Mouse (Mus musculus) bone marrow, adult 2 months (tissue): ENCODE data around the gene Lpar4. TPM values are rescaled to one million over a fixed set of nuclear protein-coding genes. Genes with fewer than 3 reads are reported as not detected.

Source experiments
- H3K27ac ChIP-seq: fragments of 200-500 bp; 2 replicates; pipeline ENCODE4 v1.5.1; 2012; ENCODE audit warnings: low read depth, mild to moderate bottlenecking, control low read depth, inconsistent platforms, low read length; ENCODE audit not compliant: control insufficient read depth, poor library complexity, insufficient read depth
- H3K4me1 ChIP-seq: fragments of 200-500 bp; 2 replicates; pipeline ENCODE4 v1.6.1; 2011; ENCODE audit warnings: low read length; ENCODE audit not compliant: control insufficient read depth, insufficient read depth
- H3K4me3 ChIP-seq: fragments of 200-500 bp; replicated peaks from 2 replicates; pipeline ENCODE3; 2011; ENCODE audit warnings: mild to moderate bottlenecking, low read depth, low read length, control low read depth; ENCODE audit not compliant: control insufficient read depth
- CTCF ChIP-seq: fragments of 200-500 bp; IDR thresholded peaks from 2 replicates; pipeline ENCODE4 v1.5.1; 2011; ENCODE audit warnings: low read length, control low read depth; ENCODE audit not compliant: control insufficient read depth, insufficient read depth
- POLR2A ChIP-seq: fragments of 200-500 bp; IDR thresholded peaks from 2 replicates; pipeline ENCODE4 v1.6.1; 2011; ENCODE audit warnings: low read depth, mild to moderate bottlenecking, control low read depth, low read length, borderline replicate concordance; ENCODE audit not compliant: control insufficient read depth
- whole genome bisulfite sequencing: fragments of 180-500 bp; shearing (Covaris S2); methylation state at CpG from one replicate; pipeline ENCODE4 v1.1.7; 2018; 5-methylcytosine and 5-hydroxymethylcytosine counted together
- polyA plus RNA-seq: library from polyadenylated mRNA; stranded (reverse); fragments of >200 nt; gene quantifications from 2 replicates; pipeline ENCODE4 v1.2.4, GENCODE M21; 2011; ENCODE audit warnings: low replicate concordance; ENCODE audit not compliant: missing spikeins, insufficient read depth, insufficient read length

Lpar4 gene
- 1.0 TPM in 1 of 2 replicates, not detected in the other for polyA plus RNA-seq

DNA sequence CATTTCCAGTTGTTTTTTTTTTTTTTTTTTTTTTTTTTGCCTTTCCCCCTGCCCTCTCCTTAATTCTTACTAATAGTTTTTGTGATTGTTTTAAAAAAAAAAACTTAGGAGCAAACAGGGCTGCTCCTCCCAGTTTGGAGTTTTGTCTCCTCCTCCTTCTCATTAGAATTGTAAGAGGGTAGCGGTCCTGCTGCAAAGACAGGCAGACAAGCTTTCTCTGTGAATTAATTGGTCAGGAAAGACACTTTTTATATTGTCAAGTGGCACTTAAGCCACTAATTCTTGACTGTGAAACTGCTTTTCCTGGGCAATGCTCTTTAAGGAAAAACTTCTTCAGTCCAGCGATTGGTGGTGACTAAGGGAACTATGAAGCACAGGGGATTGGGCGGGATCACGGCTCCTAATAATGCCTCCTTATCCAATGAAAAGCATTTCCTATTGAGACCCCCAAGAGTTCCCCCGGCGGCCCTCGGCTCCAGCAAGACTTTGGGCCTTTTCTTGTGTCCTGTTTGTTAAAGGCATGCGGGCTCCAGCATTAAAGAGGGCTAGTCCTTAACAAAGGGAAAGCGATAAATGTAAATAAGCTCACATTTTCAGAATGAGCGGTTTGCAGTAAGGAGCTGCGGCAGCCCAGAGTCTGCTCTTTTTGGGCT is at the start of gene Lpar4:
Gene Lpar4 (plus strand): TSS at position 451 of the 653 bp plus-strand sequence.
- no peaks in the 10 kb centered on the region for H3K4me1 ChIP-seq
- WGBS = 19% methylated on average over 11 of the region's 11 CpGs
- H3K4me3 ChIP-seq = no peak within 1 kb of the TSS
- no peak within 1 kb of the TSS for H3K27ac ChIP-seq
- TF ChIP-seq POLR2A = no peak
- no peak for TF ChIP-seq CTCF

DNA sequence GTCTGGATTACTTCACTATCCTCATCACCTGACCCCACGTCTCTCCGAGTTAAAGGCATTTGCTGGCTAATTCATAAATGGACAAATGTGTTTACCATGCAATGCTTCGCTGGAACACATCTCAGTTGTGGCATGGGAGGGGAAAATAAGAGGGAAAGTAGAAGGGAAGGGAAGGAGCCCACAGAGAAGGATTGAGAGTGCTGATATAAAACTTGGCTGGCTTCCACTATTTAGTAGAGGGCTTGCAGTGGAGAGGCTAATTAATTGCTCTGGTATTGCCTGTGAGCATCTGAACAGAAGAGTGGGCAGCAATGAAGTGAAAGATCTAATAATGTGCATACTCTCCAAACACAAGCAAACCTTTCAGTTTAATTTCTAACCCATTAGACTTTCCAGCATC is 49.0 kb upstream of the Lpar4 start:
- no peak overlapping the region for H3K27ac ChIP-seq
- no peak for TF ChIP-seq CTCF
- no peaks in the 10 kb centered on the region for H3K4me1 ChIP-seq
- WGBS = 83% methylated on average over 3 of the region's 3 CpGs
- H3K4me3 ChIP-seq = no peak overlapping the region

DNA sequence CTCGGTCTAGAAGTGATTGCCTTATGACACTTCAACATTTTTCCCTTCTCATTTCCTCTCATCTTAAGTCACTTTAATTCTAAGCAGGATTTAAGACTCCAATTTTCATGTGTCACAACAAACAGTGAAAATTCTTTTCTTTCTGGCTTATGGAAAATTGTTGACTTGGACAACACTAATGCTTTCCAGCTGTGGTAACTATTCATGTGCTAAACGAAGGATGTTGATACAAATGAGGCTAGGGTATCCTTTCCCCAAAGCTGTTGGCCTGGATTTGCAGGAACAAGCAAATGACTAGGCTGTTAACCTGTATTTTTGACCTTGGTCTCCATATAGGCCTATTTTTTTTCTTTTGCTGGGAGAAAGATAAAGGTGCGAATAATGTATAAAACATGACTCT is 48.5 kb upstream of the Lpar4 start:
- H3K27ac ChIP-seq = no peak overlapping the region
- TF ChIP-seq POLR2A (no peak), CTCF (no peak)
- H3K4me1 ChIP-seq = no peaks in the 10 kb centered on the region
- no peak overlapping the region for H3K4me3 ChIP-seq
- 54% methylated on average over 3 of the region's 3 CpGs for WGBS

DNA sequence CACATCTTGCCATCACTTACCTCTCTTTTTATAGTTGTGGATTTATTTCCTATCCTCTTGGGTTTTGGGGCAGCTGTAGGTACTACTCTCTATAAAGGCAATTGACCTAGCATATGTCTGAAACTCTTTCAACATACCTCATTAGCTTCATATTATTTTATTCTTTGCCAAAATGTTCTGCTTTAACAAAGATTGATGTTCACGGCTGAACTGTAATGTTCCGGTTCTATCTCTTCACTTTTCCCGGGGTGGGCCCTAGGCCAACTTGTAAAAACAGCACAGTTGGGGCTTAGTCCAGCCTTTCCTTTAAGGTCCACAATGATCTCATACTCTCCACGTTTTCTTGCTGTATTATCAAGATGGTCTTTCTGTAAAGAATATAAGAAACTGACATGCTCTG is 48.1 kb upstream of the Lpar4 start:
- 73% methylated on average over 4 of the region's 4 CpGs for WGBS
- Histone ChIP-seq H3K4me1 (no peaks in the 10 kb centered on the region), H3K27ac (no peak overlapping the region), H3K4me3 (no peak overlapping the region)
- TF ChIP-seq POLR2A (no peak), CTCF (no peak)

DNA sequence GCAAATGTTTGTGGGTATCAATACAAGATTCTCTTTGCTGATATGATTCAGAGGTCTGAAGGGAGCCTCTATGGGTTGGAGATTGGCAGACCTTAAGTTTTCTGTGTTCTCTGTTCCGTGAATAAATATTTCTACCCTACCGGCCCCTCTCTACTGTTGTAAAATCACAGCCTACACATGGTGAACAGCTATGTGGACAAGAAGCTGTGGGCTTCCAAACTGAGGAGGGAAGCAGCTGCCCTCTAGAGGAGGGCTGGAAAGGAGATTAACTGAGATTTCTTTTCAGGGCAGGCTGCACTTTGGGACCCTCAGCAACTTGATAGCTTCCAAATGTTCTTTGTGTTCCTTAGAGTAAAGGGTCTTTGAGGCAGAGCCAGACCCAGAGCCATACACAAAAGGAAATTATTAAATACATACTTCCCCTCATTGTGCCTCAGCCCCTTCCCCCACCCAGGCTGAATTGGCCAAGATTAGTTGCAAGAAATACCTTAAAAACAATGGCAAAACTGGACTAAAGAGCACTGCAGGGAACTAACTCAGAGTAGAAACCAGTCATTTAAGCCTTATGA is 22.6 kb upstream of the Lpar4 start:
- 80% methylated on average over 2 of the region's 2 CpGs for WGBS
- Histone ChIP-seq H3K4me1 (no peaks in the 10 kb centered on the region), H3K27ac (no peak overlapping the region), H3K4me3 (no peak overlapping the region)
- TF ChIP-seq CTCF (no peak), POLR2A (no peak)

DNA sequence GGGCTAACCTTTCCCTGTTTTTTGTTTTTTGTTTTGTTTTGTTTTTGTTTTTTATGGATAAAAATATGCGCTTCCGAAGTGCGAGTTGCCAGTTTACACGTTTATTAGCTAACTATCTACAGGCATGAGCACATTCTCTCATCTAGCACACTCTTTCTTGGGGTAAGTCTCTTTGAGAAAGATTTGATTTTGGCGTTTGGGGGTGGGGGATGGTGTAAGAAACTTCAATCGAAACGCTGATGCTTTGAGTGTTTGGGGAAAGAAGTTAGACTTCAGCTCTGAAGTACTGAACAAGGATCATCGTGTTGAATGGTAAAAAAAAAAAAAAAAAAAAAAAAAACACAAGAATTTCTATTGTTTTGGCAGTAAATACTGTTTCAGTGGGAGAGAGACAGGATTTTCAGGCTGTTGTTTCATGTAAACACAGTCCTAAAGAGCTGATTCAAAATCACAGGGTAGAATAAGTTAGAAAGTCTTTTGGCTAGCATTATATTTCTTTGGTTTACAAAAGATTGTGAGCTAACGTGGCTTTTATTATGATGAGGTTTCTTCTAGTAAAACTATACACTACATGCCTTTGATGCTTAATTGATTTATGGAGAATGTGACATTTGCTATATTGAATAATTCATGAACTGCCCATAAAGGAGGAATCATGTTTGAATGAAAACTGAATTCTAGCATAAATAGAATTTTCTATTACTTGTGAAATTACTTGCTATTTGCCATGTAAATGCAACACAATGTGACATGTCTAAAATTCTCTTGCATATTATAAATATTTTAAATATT is 599 bp downstream of the Lpar4 start:
- 12% methylated on average over 9 of the region's 9 CpGs for WGBS
- Histone ChIP-seq H3K27ac (no peak overlapping the region), H3K4me3 (no peak overlapping the region), H3K4me1 (no peaks in the 10 kb centered on the region)
- TF ChIP-seq CTCF (no peak), POLR2A (no peak)

DNA sequence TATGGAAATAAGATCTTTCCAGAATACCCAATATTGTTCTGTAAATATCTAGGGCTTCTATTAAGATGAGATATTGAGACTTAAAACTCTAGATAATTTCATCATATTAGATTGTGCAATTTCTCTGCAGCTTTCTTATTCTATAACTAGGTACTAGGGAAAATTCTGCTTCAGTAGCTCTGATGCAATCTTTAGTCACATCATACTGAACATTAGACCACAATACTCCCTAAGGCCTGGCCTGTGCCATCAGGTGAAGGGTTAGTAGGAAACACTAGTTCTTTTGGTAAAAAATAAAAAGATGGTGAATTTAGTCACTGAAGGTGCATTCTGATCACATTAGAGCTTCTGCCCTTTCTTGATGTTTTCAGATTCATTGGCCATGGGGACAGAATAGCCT is 4.1 kb downstream of the Lpar4 start:
- Histone ChIP-seq H3K27ac (no peak overlapping the region), H3K4me1 (no peaks in the 10 kb centered on the region), H3K4me3 (no peak overlapping the region)
- TF ChIP-seq CTCF = no peak
- TF ChIP-seq POLR2A = no peak

DNA sequence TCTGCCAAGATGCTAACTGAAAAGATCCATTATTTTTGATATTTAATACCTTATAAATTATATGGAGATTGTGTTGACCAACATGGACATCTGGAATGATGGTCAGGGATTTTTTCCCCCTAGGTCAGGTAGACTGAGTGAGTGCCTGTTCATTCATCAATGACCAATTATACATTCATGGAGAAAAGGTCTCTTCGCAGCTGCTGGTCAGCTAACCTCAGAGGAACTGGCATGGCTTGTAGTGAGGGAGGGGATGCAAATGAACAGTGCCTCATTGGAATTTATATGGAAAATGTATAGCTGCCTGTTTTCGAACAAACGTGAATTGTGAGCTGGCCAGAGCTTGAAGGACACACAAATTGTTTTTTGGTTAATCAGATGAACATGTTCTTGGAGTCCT is 18.9 kb downstream of the Lpar4 start:
- TF ChIP-seq POLR2A = no peak
- no peak for TF ChIP-seq CTCF
- Histone ChIP-seq H3K4me1 (no peaks in the 10 kb centered on the region), H3K4me3 (no peak overlapping the region), H3K27ac (no peak overlapping the region)
- 78% methylated on average over 3 of the region's 3 CpGs for WGBS
